Mouse (Mus musculus) midbrain, embryonic 12.5 days (tissue): ENCODE measurements at regions not wholly inside any gene's neighbourhood (a gene's known extent, or its start where the extent isn't known, plus 50 kb on each side); places are given as distances from the start of the nearest gene placed in this dataset.

Experiments
- ATAC-seq: fragments of 200-750 bp; cut with Nextera tagmentation; 2 replicates; pipeline ENCODE4 v1.8.0; 2017; ENCODE audit warnings: low read depth, moderate TSS enrichment, moderate library complexity; ENCODE audit not compliant: low FRiP score
- H3K27ac ChIP-seq: fragments of 300-500 bp; sonication (generic); replicated peaks from 2 replicates; pipeline ENCODE4 v1.5.1; 2016; ENCODE audit warnings: mild to moderate bottlenecking
- H3K27me3 ChIP-seq: fragments of 300-500 bp; sonication (generic); 2 replicates; pipeline ENCODE4 v1.6.1; 2016; ENCODE audit warnings: mild to moderate bottlenecking
- H3K36me3 ChIP-seq: fragments of 300-500 bp; sonication (generic); 2 replicates; pipeline ENCODE4 v1.6.1; 2016
- H3K4me1 ChIP-seq: fragments of 300-500 bp; sonication (generic); 2 replicates; pipeline ENCODE4 v1.6.1; 2016
- H3K4me2 ChIP-seq: fragments of 300-500 bp; sonication (generic); replicated peaks from 2 replicates; pipeline ENCODE4 v1.6.1; 2016; ENCODE audit warnings: mild to moderate bottlenecking, moderate library complexity
- H3K4me3 ChIP-seq: fragments of 300-500 bp; sonication (generic); 2 replicates; pipeline ENCODE4 v1.5.1; 2016; ENCODE audit warnings: mild to moderate bottlenecking
- H3K9ac ChIP-seq: fragments of 300-500 bp; sonication (generic); replicated peaks from 2 replicates; pipeline ENCODE4 v1.6.1; 2016; ENCODE audit warnings: mild to moderate bottlenecking, moderate library complexity
- H3K9me3 ChIP-seq: fragments of 300-500 bp; sonication (generic); 2 replicates; pipeline ENCODE4 v1.6.1; 2016; ENCODE audit warnings: mild to moderate bottlenecking
- WGBS: fragments of 180-500 bp; shearing (Covaris S2); methylation state at CpG from one replicate; pipeline ENCODE4 v1.1.7; 2016; 5-methylcytosine and 5-hydroxymethylcytosine counted together

DNA sequence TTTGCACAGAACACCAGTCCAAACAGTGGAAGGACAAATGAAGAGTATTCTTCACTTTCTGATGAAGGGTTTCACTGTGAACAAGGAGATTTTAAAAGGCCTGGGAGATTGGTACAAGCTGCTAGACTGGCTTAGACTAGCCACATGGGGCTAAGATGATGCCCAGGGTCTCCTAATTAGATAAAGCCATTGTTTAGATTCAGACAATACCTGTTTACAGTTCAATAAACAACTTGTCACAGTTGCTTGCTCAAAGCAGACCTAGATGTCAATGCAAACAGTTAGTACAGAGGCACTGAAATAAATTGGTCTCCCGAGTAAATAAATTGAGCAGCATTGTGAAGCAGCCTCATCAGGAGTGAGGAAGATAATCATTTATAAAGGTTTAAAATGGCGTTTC lies 359.6 kb downstream of the Rwdd3 start:
- no peak overlapping the region; the same call in 1 of the 2 replicates for H3K27ac ChIP-seq
- no peak overlapping the region for H3K4me3 ChIP-seq
- no peak overlapping the region for H3K4me2 ChIP-seq
- WGBS: 44% methylated on average over 2 of the region's 2 CpGs
- no peaks in the 10 kb centered on the region; the same call in 1 of the 2 replicates for H3K4me1 ChIP-seq
- H3K36me3 ChIP-seq: no peaks in the 10 kb centered on the region
- H3K27me3 ChIP-seq: no peaks in the 10 kb centered on the region
- no peak overlapping the region for H3K9ac ChIP-seq
- ATAC-seq: no peak
- H3K9me3 ChIP-seq: no peaks in the 10 kb centered on the region

DNA sequence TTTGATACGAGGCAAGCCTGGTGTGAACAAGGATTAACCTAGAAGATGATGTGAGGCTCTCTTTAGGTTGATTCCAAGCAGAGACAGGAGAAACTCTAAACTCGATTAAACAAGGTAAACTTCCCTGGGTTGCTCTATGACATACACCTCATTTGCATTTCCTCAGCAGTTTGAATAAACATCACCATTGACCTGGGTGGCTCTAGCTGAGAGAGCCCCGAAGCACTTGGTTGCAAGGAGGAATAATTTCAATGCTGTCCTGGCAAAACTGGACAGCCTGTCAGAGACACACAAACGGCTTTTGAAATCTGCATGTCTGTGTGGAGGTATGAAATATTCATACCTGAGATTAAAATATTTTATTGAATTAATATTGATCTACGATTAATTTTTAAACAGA lies 361.0 kb downstream of the Rwdd3 start:
- no peak overlapping the region for H3K9ac ChIP-seq
- ATAC-seq: peak; percentile 68; the same call in 1 of the 2 replicates
- no peak overlapping the region for H3K4me2 ChIP-seq
- no peak overlapping the region for H3K4me3 ChIP-seq
- H3K36me3 ChIP-seq: no peaks in the 10 kb centered on the region
- H3K27me3 ChIP-seq: no peaks in the 10 kb centered on the region
- 71% methylated on average over 5 of the region's 5 CpGs for WGBS
- H3K9me3 ChIP-seq: no peaks in the 10 kb centered on the region
- H3K27ac ChIP-seq: 0 out of 2 replicates have a peak overlapping the region, but pooled peaks have one; percentile 11
- H3K4me1 ChIP-seq: no peaks in the 10 kb centered on the region; the same call in 1 of the 2 replicates

DNA sequence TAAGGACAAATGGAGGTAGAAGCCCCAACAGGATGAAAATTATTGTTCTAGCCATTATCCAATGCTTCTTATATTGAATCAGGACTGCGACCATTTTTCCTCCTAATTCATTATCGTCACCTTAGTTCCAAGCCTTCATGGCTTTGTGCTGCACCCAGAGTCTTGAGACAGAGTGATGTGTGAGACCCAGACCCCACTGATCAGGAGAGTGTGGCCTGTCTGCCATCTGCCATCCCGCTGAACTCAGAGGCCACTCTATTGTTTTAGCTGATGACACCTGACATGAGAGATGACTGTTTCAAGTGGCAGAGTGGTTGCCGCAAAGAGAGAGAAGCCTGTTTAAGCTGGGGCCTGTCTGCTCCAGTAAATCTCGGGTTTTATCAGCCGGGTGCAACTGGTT lies 361.4 kb downstream of the Rwdd3 start:
- no peak for ATAC-seq
- 68% methylated on average over 6 of the region's 6 CpGs for WGBS

DNA sequence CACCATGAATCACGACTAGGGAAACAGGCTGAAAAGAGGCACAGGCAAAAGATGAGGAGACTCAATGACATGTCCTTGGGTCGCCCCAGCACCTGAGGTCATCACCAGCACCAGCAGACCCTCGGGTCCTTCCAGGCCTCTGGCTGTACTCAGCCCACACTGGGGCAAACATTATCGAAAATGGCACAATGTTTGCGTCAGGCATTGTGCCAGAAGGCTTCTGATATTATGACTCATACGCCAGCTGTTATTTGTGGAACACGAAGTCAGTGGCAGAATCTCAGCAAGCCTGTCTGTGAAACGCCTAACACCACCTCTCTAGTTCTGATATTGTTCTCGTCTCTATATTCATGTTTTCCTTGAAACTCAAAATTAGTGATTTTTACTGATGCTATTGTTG lies 384.8 kb downstream of the Rwdd3 start:
- Histone ChIP-seq H3K27me3 (no peaks in the 10 kb centered on the region), H3K4me1 (no peaks in the 10 kb centered on the region), H3K4me3 (no peak overlapping the region), H3K36me3 (no peaks in the 10 kb centered on the region), H3K27ac (no peak overlapping the region), H3K9ac (no peak overlapping the region), H3K4me2 (no peak overlapping the region), H3K9me3 (no peaks in the 10 kb centered on the region)
- ATAC-seq: no peak
- 89% methylated on average over 9 of the region's 9 CpGs for WGBS

More for the DNA sequence above, 361.4 kb downstream of the Rwdd3 start:
- Histone ChIP-seq H3K4me3 (no peak overlapping the region), H3K9me3 (no peaks in the 10 kb centered on the region), H3K4me1 (no peaks in the 10 kb centered on the region; the same call in 1 of the 2 replicates), H3K4me2 (no peak overlapping the region), H3K27me3 (no peaks in the 10 kb centered on the region), H3K27ac (0 out of 2 replicates have a peak overlapping the region, but pooled peaks have one; percentile 11), H3K36me3 (no peaks in the 10 kb centered on the region), H3K9ac (no peak overlapping the region)

DNA sequence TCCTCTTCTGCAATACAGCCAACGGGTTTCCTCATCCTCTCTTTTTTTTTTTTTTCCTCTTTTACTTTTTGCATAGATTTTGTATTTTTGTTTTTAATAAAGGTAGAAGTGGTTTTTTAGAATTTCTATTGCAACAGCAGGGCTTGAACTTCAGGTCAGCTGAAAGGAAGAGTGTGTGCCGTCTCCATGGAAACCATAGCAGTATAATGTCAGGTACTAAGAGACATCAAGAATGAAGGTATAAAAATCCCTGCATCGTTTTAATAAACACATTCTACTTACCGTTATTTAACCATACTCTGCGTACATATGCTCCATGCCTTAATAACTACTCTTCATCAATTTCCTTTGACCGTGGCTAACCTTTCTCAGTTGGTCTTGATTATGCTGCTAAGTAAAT lies 390.0 kb downstream of the Rwdd3 start:
- no peak overlapping the region for H3K4me2 ChIP-seq
- no peak overlapping the region for H3K9ac ChIP-seq
- H3K36me3 ChIP-seq: no peaks in the 10 kb centered on the region
- WGBS: 66% methylated on average over 6 of the region's 6 CpGs
- H3K27me3 ChIP-seq: no peaks in the 10 kb centered on the region
- no peaks in the 10 kb centered on the region for H3K4me1 ChIP-seq
- no peak overlapping the region for H3K27ac ChIP-seq
- no peak overlapping the region for H3K4me3 ChIP-seq
- no peaks in the 10 kb centered on the region for H3K9me3 ChIP-seq
- ATAC-seq: no peak

DNA sequence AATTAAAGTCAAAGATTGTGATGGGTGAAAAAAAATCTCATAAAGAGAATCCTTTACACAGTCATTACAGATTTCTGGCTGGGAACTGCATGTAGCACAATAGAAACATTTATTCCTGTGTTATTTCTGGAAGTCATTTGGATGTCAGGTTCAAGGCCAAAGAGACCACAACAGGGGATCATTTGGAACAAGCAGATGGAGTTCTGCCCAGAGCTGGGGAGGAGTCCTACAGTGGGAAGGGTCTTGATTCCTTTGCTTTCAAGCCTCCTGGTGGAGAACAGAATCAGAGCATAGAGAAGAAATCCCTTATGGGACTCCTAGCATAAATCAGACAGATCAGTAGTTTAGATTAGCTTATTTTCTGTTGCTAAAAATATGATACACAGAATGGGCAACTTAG lies 392.4 kb downstream of the Rwdd3 start:
- Histone ChIP-seq H3K4me3 (no peak overlapping the region), H3K4me2 (no peak overlapping the region), H3K36me3 (no peaks in the 10 kb centered on the region), H3K27me3 (no peaks in the 10 kb centered on the region), H3K9me3 (no peaks in the 10 kb centered on the region), H3K9ac (no peak overlapping the region), H3K27ac (no peak overlapping the region), H3K4me1 (no peaks in the 10 kb centered on the region)
- ATAC-seq: no peak

DNA sequence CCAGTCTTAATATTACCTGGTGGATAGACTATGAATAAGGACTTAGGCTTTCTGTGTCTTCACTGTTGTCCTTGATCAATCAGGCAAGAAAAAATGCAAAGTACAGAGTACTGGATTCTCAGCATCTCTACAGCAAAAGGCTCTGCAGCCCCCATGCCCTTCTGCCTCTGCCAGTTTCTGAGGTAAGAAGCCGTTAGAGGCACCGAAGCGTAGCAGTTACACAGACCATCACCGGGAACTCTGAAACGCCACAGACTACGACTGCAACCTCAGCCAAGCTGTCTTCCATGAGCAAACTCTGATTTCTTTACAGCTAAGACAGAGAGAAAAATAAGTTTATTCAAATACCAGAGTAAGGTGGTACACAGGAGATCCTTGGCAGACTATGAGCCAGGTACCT lies 396.5 kb downstream of the Rwdd3 start:
- no peak for ATAC-seq
- H3K4me1 ChIP-seq: no peaks in the 10 kb centered on the region
- no peak overlapping the region for H3K4me2 ChIP-seq
- H3K4me3 ChIP-seq: no peak overlapping the region
- H3K27me3 ChIP-seq: no peaks in the 10 kb centered on the region
- no peaks in the 10 kb centered on the region for H3K9me3 ChIP-seq
- H3K36me3 ChIP-seq: no peaks in the 10 kb centered on the region
- WGBS: 79% methylated on average over 6 of the region's 6 CpGs
- H3K9ac ChIP-seq: no peak overlapping the region
- H3K27ac ChIP-seq: no peak overlapping the region

DNA sequence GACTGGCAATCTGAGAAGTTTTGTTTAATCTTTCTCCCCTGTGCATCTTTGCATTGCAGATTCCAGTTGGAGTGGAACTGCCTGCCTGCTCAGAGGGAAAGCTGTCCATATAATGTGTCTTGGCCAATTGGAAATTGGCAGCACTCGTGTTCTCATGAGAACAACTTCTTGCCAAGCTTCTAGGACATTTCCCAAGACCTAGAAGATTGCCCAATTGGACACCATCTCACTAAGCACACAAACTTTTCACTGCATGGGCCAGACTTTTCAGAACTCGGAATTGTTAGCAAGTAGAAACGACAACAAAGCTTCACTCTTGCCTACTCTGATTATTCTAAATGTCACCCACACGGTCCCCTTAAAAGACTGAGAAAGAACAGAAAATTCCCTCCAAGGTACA lies 409.8 kb downstream of the Rwdd3 start:
- no peak for ATAC-seq
- Histone ChIP-seq H3K27ac (no peak overlapping the region), H3K27me3 (no peaks in the 10 kb centered on the region), H3K4me3 (no peak overlapping the region), H3K4me2 (no peak overlapping the region), H3K4me1 (no peaks in the 10 kb centered on the region), H3K9ac (no peak overlapping the region), H3K36me3 (no peaks in the 10 kb centered on the region), H3K9me3 (no peaks in the 10 kb centered on the region)
- 72% methylated on average over 4 of the region's 4 CpGs for WGBS

DNA sequence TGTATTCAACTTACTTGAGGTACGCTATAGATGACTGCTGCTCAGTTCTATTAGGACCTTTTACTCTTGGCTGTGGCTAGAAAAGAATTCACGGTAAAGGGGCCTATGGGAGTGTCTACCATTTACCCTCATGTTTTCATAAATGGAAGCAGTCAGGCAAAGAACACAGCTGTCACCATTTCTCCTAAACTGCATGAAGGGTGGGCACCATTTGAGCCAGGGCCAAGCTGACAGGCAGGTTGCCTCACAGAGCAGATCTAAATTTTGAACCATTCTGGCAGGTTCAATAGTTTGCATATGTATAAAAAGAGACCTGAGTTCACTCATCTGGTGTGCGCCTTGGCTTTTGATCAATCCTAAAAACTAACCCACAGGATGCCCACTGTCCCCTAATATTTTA lies 410.3 kb downstream of the Rwdd3 start:
- 92% methylated on average over 3 of the region's 3 CpGs for WGBS
- Histone ChIP-seq H3K27me3 (no peaks in the 10 kb centered on the region), H3K4me1 (no peaks in the 10 kb centered on the region), H3K9me3 (no peaks in the 10 kb centered on the region), H3K4me3 (no peak overlapping the region), H3K36me3 (no peaks in the 10 kb centered on the region), H3K27ac (no peak overlapping the region), H3K4me2 (no peak overlapping the region), H3K9ac (no peak overlapping the region)
- ATAC-seq: no peak

DNA sequence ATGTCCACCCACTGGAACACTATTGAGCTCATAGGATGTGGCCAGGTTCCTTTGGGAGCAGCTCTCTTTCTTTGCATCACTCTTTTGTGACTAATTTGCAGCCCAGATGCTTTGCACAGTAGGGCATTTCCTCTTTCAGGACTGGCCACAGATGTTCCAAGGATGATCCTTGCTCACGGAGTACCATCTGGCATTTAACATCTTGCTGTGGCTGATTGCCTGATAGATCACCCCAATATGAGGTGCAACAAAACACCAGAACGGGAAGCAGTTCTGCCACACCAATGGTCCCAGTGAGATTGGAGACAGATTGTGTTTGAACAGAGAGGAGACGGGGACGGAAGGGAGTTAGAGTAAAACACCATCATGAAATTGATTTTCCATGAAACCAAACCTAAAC lies 423.0 kb downstream of the Rwdd3 start:
- H3K27me3 ChIP-seq: no peaks in the 10 kb centered on the region
- no peak for ATAC-seq
- H3K27ac ChIP-seq: no peak overlapping the region
- H3K9ac ChIP-seq: no peak overlapping the region
- peaks cover 3% of the 10 kb centered on the region; the same call in 1 of the 2 replicates for H3K9me3 ChIP-seq
- H3K4me2 ChIP-seq: no peak overlapping the region
- H3K36me3 ChIP-seq: no peaks in the 10 kb centered on the region
- WGBS: 78% methylated on average over 4 of the region's 4 CpGs
- no peaks in the 10 kb centered on the region for H3K4me1 ChIP-seq
- H3K4me3 ChIP-seq: no peak overlapping the region

DNA sequence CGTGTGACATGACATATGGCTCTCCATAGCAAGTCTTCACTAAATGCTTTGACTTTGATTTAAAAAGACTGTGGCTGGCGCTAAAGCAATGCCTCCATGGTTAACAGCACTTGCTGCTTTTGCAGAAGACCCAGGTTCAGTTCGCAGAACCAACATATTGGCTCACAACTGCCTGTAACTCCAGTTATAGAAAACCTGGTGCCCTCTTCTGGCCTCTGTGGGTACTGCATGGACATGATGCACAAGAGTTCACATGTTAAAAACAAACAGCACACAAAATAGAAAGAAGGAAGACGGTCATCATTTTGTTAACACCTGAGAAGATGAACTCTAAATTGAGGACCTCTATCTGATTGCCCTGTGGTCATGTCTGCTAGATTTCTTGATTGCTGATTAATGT lies 423.8 kb downstream of the Rwdd3 start:
- Histone ChIP-seq H3K4me3 (no peak overlapping the region), H3K9me3 (peaks cover 3% of the 10 kb centered on the region; the same call in 1 of the 2 replicates), H3K36me3 (no peaks in the 10 kb centered on the region), H3K4me2 (no peak overlapping the region), H3K4me1 (no peaks in the 10 kb centered on the region), H3K27ac (no peak overlapping the region), H3K27me3 (no peaks in the 10 kb centered on the region), H3K9ac (no peak overlapping the region)
- ATAC-seq: no peak
- 90% methylated on average over 4 of the region's 4 CpGs for WGBS

DNA sequence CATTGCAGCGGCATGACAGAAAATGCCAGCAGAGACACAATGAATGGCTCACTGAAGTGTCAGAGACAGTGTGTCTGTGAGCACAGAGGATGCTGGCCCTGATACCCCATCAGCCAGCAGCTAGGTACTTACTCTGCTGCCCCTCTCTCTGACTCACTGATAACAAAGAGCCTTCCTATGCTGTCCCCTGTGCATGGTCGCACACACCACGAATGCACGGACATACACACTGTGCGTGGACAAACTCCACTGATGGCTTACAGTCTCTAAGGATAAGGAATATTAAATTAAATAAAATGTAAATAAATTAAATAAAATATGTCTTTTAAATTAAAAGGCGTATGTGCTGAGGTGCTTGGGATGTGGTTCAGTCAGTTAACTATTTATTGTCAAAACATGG lies 438.2 kb downstream of the Rwdd3 start:
- Histone ChIP-seq H3K36me3 (no peaks in the 10 kb centered on the region), H3K4me2 (no peak overlapping the region), H3K4me3 (no peak overlapping the region), H3K27me3 (no peaks in the 10 kb centered on the region), H3K9me3 (no peaks in the 10 kb centered on the region), H3K4me1 (peaks cover 8% of the 10 kb centered on the region), H3K9ac (no peak overlapping the region), H3K27ac (no peak overlapping the region)
- WGBS: 94% methylated on average over 6 of the region's 6 CpGs
- ATAC-seq: no peak

DNA sequence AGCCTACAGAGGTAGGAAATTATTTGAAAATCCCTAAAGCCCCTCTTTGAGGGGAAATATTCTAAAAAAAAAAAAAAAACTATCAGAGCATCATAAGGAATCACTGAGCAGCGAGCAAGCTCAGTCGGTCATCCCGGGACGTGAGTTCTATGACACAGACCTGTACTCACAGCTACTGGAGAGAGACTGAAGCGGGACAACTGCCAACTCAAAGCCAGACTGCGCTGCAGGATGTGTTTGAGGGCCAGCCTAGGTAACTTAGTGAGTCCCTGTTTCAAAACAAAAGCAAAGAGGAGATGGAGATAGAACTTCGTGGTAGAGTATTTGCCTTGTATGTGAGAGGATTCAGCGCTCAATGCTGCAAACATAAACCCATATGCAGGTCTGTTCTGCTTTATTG lies 439.1 kb downstream of the Rwdd3 start:
- Histone ChIP-seq H3K9me3 (no peaks in the 10 kb centered on the region), H3K4me3 (no peak overlapping the region), H3K27ac (no peak overlapping the region), H3K27me3 (no peaks in the 10 kb centered on the region), H3K9ac (no peak overlapping the region), H3K36me3 (no peaks in the 10 kb centered on the region), H3K4me2 (no peak overlapping the region), H3K4me1 (peaks cover 8% of the 10 kb centered on the region)
- no peak for ATAC-seq
- 96% methylated on average over 8 of the region's 8 CpGs for WGBS
